Mouse (Mus musculus): Measurements from ENCODE around the gene Nr1h4.
"Not testable (repeated sequence)": the region's sequence is repeated elsewhere in the genome, so short reads cannot be mapped to it uniquely, and the experiment has no call there.

DNA sequence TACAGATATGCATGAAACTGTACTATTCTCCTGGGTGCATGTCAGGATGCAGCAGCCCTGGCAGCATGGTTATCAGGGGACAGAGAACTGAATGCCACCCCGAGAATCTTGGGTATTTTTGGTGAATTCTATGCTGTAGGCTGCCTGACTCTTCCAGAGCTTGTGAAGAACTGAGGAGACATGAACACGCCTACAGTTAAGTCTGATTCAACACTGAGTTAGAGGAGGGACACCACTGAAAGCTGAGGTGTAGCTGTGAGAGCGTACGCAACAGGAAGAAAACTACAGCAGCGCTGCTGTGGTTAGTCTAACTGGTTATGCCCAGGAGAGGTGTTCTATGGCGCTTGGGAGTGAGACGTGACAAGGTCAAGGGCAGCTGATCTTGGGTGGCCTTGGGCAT, 20.5 kb upstream of the Nr1h4 start:
- TF ChIP-seq CTCF (IDR thresholded peaks at IDR 0.05; ENCODE audit: low read depth, low read length); POLR2A (IDR thresholded peaks at IDR 0.05; ENCODE audit: extremely low read depth, insufficient read depth, low read length): not testable (repeated sequence)
